Mouse (Mus musculus) lung, postnatal 0 days (tissue): ENCODE measurements at regions not wholly inside any gene's neighbourhood (a gene's known extent, or its start where the extent isn't known, plus 50 kb on each side); places are given as distances from the start of the nearest gene placed in this dataset.

Experiments
- CTCF ChIP-seq: IDR thresholded peaks from 2 replicates; pipeline ENCODE4 v1.5.1; 2016; ENCODE audit warnings: antibody characterized with exemption, mild to moderate bottlenecking
- EP300 ChIP-seq: IDR thresholded peaks from 2 replicates; pipeline ENCODE4 v1.6.1; 2016; ENCODE audit warnings: antibody characterized with exemption, mild to moderate bottlenecking, control low read depth

- TF ChIP-seq CTCF (peak; percentile 8; the same call in 1 of the 2 replicates), EP300 (no peak)
Observed at GRCm38 (mm10) chr3:54570501-54570900, 122.1 kb upstream of the Supt20 start.
